Mouse (Mus musculus) CH12.LX (cell line): ENCODE results near the gene Mroh8. TPM values are rescaled to one million over a fixed set of nuclear protein-coding genes. Genes with fewer than 3 reads are reported as not detected.

Source experiments
- DNase-seq: peaks from one replicate; pipeline ENCODE4 v3.0.0-alpha.2; 2013; ENCODE audit errors: extremely low read depth
- H3K27ac ChIP-seq: 2 replicates; pipeline ENCODE4 v1.5.1; 2012; ENCODE audit warnings: low read depth, mild to moderate bottlenecking, control low read depth, moderate library complexity; ENCODE audit not compliant: insufficient read depth
- H3K27me3 ChIP-seq: replicated peaks from 2 replicates; pipeline ENCODE3; 2012; ENCODE audit warnings: inconsistent platforms
- H3K36me3 ChIP-seq, 2 experiments: replicated peaks in 1 of 2; 2 replicates each; pipeline versions ENCODE3 to v1.6.1; 2012; ENCODE audit warnings: inconsistent platforms in 1 of 2, low read length in 1 of 2, mild to moderate bottlenecking in 1 of 2, mixed read lengths in 1 of 2, moderate library complexity in 1 of 2; ENCODE audit not compliant: control insufficient read depth in 1 of 2, insufficient read depth in 1 of 2
- H3K4me1 ChIP-seq, 2 experiments: 2 replicates each; pipeline ENCODE4 v1.6.1; 2012; ENCODE audit warnings: inconsistent platforms in 1 of 2, moderate library complexity in 1 of 2; ENCODE audit not compliant: insufficient read depth in 2 of 2, control insufficient read depth in 1 of 2
- H3K4me2 ChIP-seq: 2 replicates; pipeline ENCODE4 v1.6.1; 2012; ENCODE audit warnings: low read depth, mild to moderate bottlenecking, control low read depth; ENCODE audit not compliant: poor library complexity, insufficient read depth, severe bottlenecking
- H3K4me3 ChIP-seq, 3 experiments: fragments of 150-350 bp in 1 of 3; sonication (generic) in 1 of 3; replicated peaks in 1 of 3; 2 replicates each; pipeline versions ENCODE3 to v1.5.1; 2011 to 2012; ENCODE audit warnings: low read depth in 2 of 3, low read length in 2 of 3, mild to moderate bottlenecking in 2 of 3, moderate library complexity in 2 of 3, control low read depth in 1 of 3, improper control_type of control experiment in 1 of 3, inconsistent platforms in 1 of 3, mixed read lengths in 1 of 3; ENCODE audit not compliant: poor library complexity in 1 of 3
- H3K79me2 ChIP-seq: replicated peaks from 2 replicates; pipeline ENCODE4 v1.6.1; 2012; ENCODE audit warnings: mild to moderate bottlenecking, moderate library complexity; ENCODE audit not compliant: control insufficient read depth, poor library complexity, insufficient read depth, severe bottlenecking; ENCODE audit errors: extremely low read depth
- H3K9ac ChIP-seq: 2 replicates; pipeline ENCODE4 v1.6.1; 2012; ENCODE audit warnings: low read depth, mild to moderate bottlenecking, control low read depth, moderate library complexity; ENCODE audit not compliant: insufficient read depth
- H3K9me3 ChIP-seq: replicated peaks from 2 replicates; pipeline ENCODE3; 2012; ENCODE audit warnings: low read length, inconsistent platforms, mixed read lengths
- BHLHE40 ChIP-seq: IDR thresholded peaks from 2 replicates; pipeline ENCODE4 v1.6.1; 2011; ENCODE audit warnings: mild to moderate bottlenecking, low read depth, low read length, improper control_type of control experiment
- CHD1 ChIP-seq: IDR thresholded peaks from 2 replicates; pipeline ENCODE4 v1.6.1; 2012; ENCODE audit warnings: low read depth, low read length, improper control_type of control experiment, inconsistent platforms
- CHD2 ChIP-seq: IDR thresholded peaks from 2 replicates; pipeline ENCODE4 v1.6.1; 2011; ENCODE audit warnings: low read length, improper control_type of control experiment
- ELF1 ChIP-seq: IDR thresholded peaks from 2 replicates; pipeline ENCODE4 v1.6.1; 2014; ENCODE audit warnings: low read depth, mild to moderate bottlenecking, inconsistent platforms, low read length, improper control_type of control experiment
- EP300 ChIP-seq: IDR thresholded peaks from 2 replicates; pipeline ENCODE4 v1.6.1; 2011; ENCODE audit warnings: low read length, improper control_type of control experiment
- ETS1 ChIP-seq: conservative IDR thresholded peaks from 2 replicates; pipeline ENCODE4 v1.6.1; 2012; ENCODE audit warnings: low read depth, mild to moderate bottlenecking, inconsistent platforms, low read length, improper control_type of control experiment, moderate library complexity
- HCFC1 ChIP-seq: IDR thresholded peaks from 2 replicates; pipeline ENCODE4 v1.6.1; 2012; ENCODE audit warnings: low read depth, mild to moderate bottlenecking, inconsistent platforms, low read length, improper control_type of control experiment
- JUND ChIP-seq: conservative IDR thresholded peaks from 2 replicates; pipeline ENCODE4 v1.6.1; 2011; ENCODE audit warnings: low read depth, low read length, improper control_type of control experiment
- KAT2A ChIP-seq: IDR thresholded peaks from 2 replicates; pipeline ENCODE4 v1.6.1; 2012; ENCODE audit warnings: low read length, improper control_type of control experiment, inconsistent platforms; ENCODE audit not compliant: insufficient replicate concordance
- MAFK ChIP-seq: IDR thresholded peaks from 2 replicates; pipeline ENCODE4 v1.6.1; 2011; ENCODE audit warnings: low read length, improper control_type of control experiment; ENCODE audit not compliant: insufficient replicate concordance
- MAX ChIP-seq: IDR thresholded peaks from 2 replicates; pipeline ENCODE4 v1.6.1; 2011; ENCODE audit warnings: low read length, improper control_type of control experiment
- MAZ ChIP-seq: IDR thresholded peaks from 2 replicates; pipeline ENCODE4 v1.6.1; 2012; ENCODE audit warnings: low read depth, mild to moderate bottlenecking, inconsistent platforms, low read length, improper control_type of control experiment, moderate library complexity
- MEF2A ChIP-seq: IDR thresholded peaks from 2 replicates; pipeline ENCODE4 v1.6.1; 2014; ENCODE audit warnings: low read depth, mild to moderate bottlenecking, inconsistent platforms, low read length, improper control_type of control experiment, borderline replicate concordance
- MYC ChIP-seq: IDR thresholded peaks from 2 replicates; pipeline ENCODE4 v1.6.1; 2011; ENCODE audit warnings: low read depth, mild to moderate bottlenecking, improper control_type of control experiment, low read length
- NELFE ChIP-seq: IDR thresholded peaks from 2 replicates; pipeline ENCODE4 v1.6.1; 2011; ENCODE audit warnings: low read depth, low read length, improper control_type of control experiment
- NRF1 ChIP-seq: IDR thresholded peaks from 2 replicates; pipeline ENCODE4 v1.6.1; 2014; ENCODE audit warnings: low read depth, mild to moderate bottlenecking, inconsistent platforms, low read length, improper control_type of control experiment, moderate library complexity
- PAX5 ChIP-seq: IDR thresholded peaks from 2 replicates; pipeline ENCODE4 v1.6.1; 2012; ENCODE audit warnings: low read length, inconsistent platforms, mixed read lengths
- POLR2AphosphoS2 ChIP-seq: IDR thresholded peaks from 2 replicates; pipeline ENCODE4 v1.6.1; 2011; ENCODE audit warnings: low read depth, low read length, improper control_type of control experiment
- RAD21 ChIP-seq: IDR thresholded peaks from 2 replicates; pipeline ENCODE4 v1.6.1; 2011; ENCODE audit warnings: low read depth, mild to moderate bottlenecking, low read length, improper control_type of control experiment, moderate library complexity
- RCOR1 ChIP-seq: conservative IDR thresholded peaks from 2 replicates; pipeline ENCODE4 v1.6.1; 2012; ENCODE audit warnings: low read depth, mild to moderate bottlenecking, inconsistent platforms, low read length, improper control_type of control experiment
- SIN3A ChIP-seq: IDR thresholded peaks from 2 replicates; pipeline ENCODE4 v1.6.1; 2012; ENCODE audit warnings: low read length, improper control_type of control experiment, inconsistent platforms
- SMC3 ChIP-seq: IDR thresholded peaks from 2 replicates; pipeline ENCODE4 v1.6.1; 2011; ENCODE audit warnings: low read depth, low read length, improper control_type of control experiment
- TBP ChIP-seq: conservative IDR thresholded peaks from 2 replicates; pipeline ENCODE4 v1.6.1; 2011; ENCODE audit warnings: low read depth, low read length, improper control_type of control experiment
- UBTF ChIP-seq: IDR thresholded peaks from 2 replicates; pipeline ENCODE4 v1.6.1; 2012; ENCODE audit warnings: low read depth, mild to moderate bottlenecking, inconsistent platforms, low read length, improper control_type of control experiment, moderate library complexity
- USF1 ChIP-seq: IDR thresholded peaks from 2 replicates; pipeline ENCODE4 v1.6.1; 2014; ENCODE audit warnings: low read depth, mild to moderate bottlenecking, inconsistent platforms, low read length, improper control_type of control experiment
- USF2 ChIP-seq: conservative IDR thresholded peaks from 2 replicates; pipeline ENCODE4 v1.6.1; 2011; ENCODE audit warnings: low read depth, low read length, improper control_type of control experiment
- ZC3H11A ChIP-seq: IDR thresholded peaks from 2 replicates; pipeline ENCODE4 v1.6.1; 2012; ENCODE audit warnings: low read depth, mild to moderate bottlenecking, inconsistent platforms, low read length, improper control_type of control experiment
- ZNF384 ChIP-seq: IDR thresholded peaks from 2 replicates; pipeline ENCODE4 v1.6.1; 2012; ENCODE audit warnings: low read depth, low read length, improper control_type of control experiment, inconsistent platforms
- dilution Hi-C: fragments of 300-500 bp; cut with MboI; formaldehyde crosslinking; loops from 2 replicates; pipeline ENCODE4 v1.14.3; 2020; ENCODE audit warnings: low sequenced_read_pairs; ENCODE audit not compliant: extremely low pct_unique_long_range_greater_than_20kb, extremely low pct_ligation_motif_present
- in situ Hi-C: fragments of 300-500 bp; cut with MboI; formaldehyde crosslinking; loops from 3 replicates; pipeline ENCODE4 v1.14.3; 2019; ENCODE audit warnings: low sequenced_read_pairs, low pct_ligation_motif_present, low pct_unique_long_range_greater_than_20kb, mixed read lengths
- polyA plus RNA-seq: library from polyadenylated mRNA; unstranded; fragments of >175 nt; gene quantifications from 2 replicates; pipeline ENCODE4 v1.2.1, GENCODE M21; 2012; ENCODE audit warnings: low read depth; ENCODE audit not compliant: insufficient read length
- total RNA-seq, 2 experiments: library from RNA; depleted of rRNA; stranded (reverse); fragments of 300-350 nt in 1 of 2; fragments of >200 nt in 1 of 2; gene quantifications; 2 replicates each; pipeline ENCODE4 v1.2.3; 2012 to 2014

Mroh8 gene
- total and polyA plus RNA-seq, 3 experiments, result 0.25 to 0.41 TPM; not detected in 1

- TF ChIP-seq USF2, result no peak
- TF ChIP-seq MEF2A, result no peak; the same call in 1 of the 2 replicates
- no peak for TF ChIP-seq RAD21
- no peak for TF ChIP-seq MAFK
- no peak; the same call in 1 of the 2 replicates for TF ChIP-seq CHD1
- TF ChIP-seq JUND, result no peak
- peak; percentile 60 for TF ChIP-seq CHD2
- no peak for TF ChIP-seq ZC3H11A
- TF ChIP-seq ZNF384, result peak; percentile 8
- no peak for TF ChIP-seq NELFE
- TF ChIP-seq POLR2AphosphoS2, result no peak
- no peak for TF ChIP-seq MYC
- TF ChIP-seq UBTF, result no peak
- TF ChIP-seq BHLHE40, result peak; percentile 47; the same call in 1 of the 2 replicates
- TF ChIP-seq KAT2A, result no peak
- TF ChIP-seq TBP, result no peak
- no peak for TF ChIP-seq PAX5
Observed at GRCm38 (mm10) chr2:157262506-157262905, 16.8 kb downstream of the Mroh8 start (continued).

- in situ Hi-C loops (loop anchor here (10.0 kb wide), 1 partner anchor 47 kb away; no protein-coding TSS in a partner anchor), dilution Hi-C loops (no loop called here)
- no peak overlapping the region for H3K27ac ChIP-seq
- H3K4me2 ChIP-seq, result peak overlapping the region; percentile 91; the same call in 1 of the 2 replicates
- DNase-seq, result no peak
- no peaks in the 10 kb centered on the region for H3K79me2 ChIP-seq
- no peak overlapping the region for H3K4me3 ChIP-seq
- H3K36me3 ChIP-seq, result no peaks in the 10 kb centered on the region
- H3K4me1 ChIP-seq, result peaks cover 2 to 17% of the 10 kb centered on the region in 2 experiments; a peak in 2 of 4 replicates
- H3K27me3 ChIP-seq, result no peaks in the 10 kb centered on the region
- TF ChIP-seq KAT2A (no peak), ELF1 (no peak), NRF1 (no peak), MAZ (no peak), SIN3A (no peak), MAX (no peak), RAD21 (no peak), USF1 (no peak), USF2 (no peak), RCOR1 (no peak), ETS1 (no peak), EP300 (no peak), HCFC1 (no peak), UBTF (no peak), JUND (no peak), ZC3H11A (no peak), SMC3 (no peak), MAFK (no peak)
- peak overlapping the region; percentile 70 for H3K9ac ChIP-seq
- H3K9me3 ChIP-seq, result no peaks in the 10 kb centered on the region
Observed at GRCm38 (mm10) chr2:157261930-157262329, 17.4 kb downstream of the Mroh8 start.
